Mouse (Mus musculus) bone marrow macrophage, adult 2 months (primary cell): ENCODE measurements at regions not wholly inside any gene's neighbourhood (a gene's known extent, or its start where the extent isn't known, plus 50 kb on each side); places are given as distances from the start of the nearest gene placed in this dataset.
"Not testable (repeated sequence)": the region's sequence is repeated elsewhere in the genome, so short reads cannot be mapped to it uniquely, and the experiment has no call there.

Experiments used
- H3K27ac ChIP-seq: 2 replicates; pipeline ENCODE4 v1.5.1; 2012; ENCODE audit warnings: low read depth, low read length; ENCODE audit not compliant: insufficient read depth
- H3K4me1 ChIP-seq: 2 replicates; pipeline ENCODE4 v1.6.1; 2012; ENCODE audit warnings: low read length; ENCODE audit not compliant: control insufficient read depth, insufficient read depth
- H3K4me3 ChIP-seq: 2 replicates; pipeline ENCODE4 v1.5.1; 2012; ENCODE audit warnings: mild to moderate bottlenecking, low read length, moderate library complexity; ENCODE audit not compliant: insufficient read depth
- CTCF ChIP-seq: IDR thresholded peaks from 2 replicates; pipeline ENCODE4 v1.5.1; 2012; ENCODE audit warnings: low read depth, mild to moderate bottlenecking, low read length, moderate library complexity
- POLR2A ChIP-seq: IDR thresholded peaks from 2 replicates; pipeline ENCODE4 v1.6.1; 2012; ENCODE audit warnings: mild to moderate bottlenecking, low read depth, low read length, borderline replicate concordance

DNA sequence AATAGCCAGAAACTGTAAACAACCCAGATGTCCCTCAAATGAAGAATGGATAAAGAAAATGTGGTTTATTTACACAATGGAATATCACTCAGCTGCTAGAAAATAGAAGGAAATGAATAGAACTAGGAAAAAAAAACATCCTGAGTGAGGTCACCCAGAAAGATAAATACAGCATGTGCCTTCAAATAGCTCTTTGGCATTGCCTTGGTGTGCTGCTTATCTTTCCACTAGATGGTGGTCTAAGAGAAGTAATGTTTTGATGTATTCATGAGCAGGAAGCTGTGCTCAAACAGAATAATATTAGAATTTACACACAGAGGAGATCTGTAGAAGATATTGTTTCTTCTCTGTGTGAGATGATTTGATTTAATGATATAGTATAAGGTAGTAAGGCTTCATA is 78.8 kb downstream of the Zfp619 start:
- Histone ChIP-seq H3K4me3 (no peak overlapping the region), H3K27ac (no peak overlapping the region), H3K4me1 (no peaks in the 10 kb centered on the region)
- no peak for TF ChIP-seq POLR2A
- no peak for TF ChIP-seq CTCF

DNA sequence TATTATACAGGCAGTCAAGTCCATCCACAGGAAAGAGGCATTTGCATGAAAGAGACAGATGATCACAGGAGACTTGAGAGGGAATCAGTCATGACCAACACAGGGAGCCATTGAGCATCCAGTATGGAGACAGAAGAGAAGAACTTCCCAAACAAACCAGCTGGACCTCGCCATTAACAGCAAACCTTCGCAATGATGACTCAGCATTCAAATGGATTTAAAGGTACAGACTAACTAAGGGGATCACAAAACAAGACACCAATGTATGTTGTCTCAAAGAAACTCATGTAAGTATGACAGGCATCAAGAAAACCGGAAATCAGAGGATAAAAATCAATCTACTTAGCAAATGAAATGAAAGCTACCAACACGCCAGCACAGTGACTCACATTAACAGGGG is 96.2 kb downstream of the Zfp619 start:
- Histone ChIP-seq H3K27ac (no peak overlapping the region), H3K4me3 (no peak overlapping the region), H3K4me1 (peaks cover 11% of the 10 kb centered on the region)
- TF ChIP-seq CTCF (no peak), POLR2A (no peak)

- no peak for TF ChIP-seq POLR2A
- no peak for TF ChIP-seq CTCF
- Histone ChIP-seq H3K27ac (peak overlapping the region; percentile 55), H3K4me1 (peaks cover 11% of the 10 kb centered on the region), H3K4me3 (no peak overlapping the region)
These were observed 97.5 kb downstream of the Zfp619 start for GRCm38 (mm10) chr7:39615092-39615491.

- no peak overlapping the region for H3K4me3 ChIP-seq
- no peak for TF ChIP-seq CTCF
- no peak for TF ChIP-seq POLR2A
- H3K27ac ChIP-seq, result no peak overlapping the region
- no peaks in the 10 kb centered on the region for H3K4me1 ChIP-seq
These were observed 104.2 kb downstream of the Zfp619 start for GRCm38 (mm10) chr7:39621796-39622195.

- Histone ChIP-seq H3K27ac (no peak overlapping the region), H3K4me1 (no peaks in the 10 kb centered on the region), H3K4me3 (no peak overlapping the region)
- no peak for TF ChIP-seq CTCF
- TF ChIP-seq POLR2A, result no peak
These were observed 115.3 kb downstream of the Zfp619 start for GRCm38 (mm10) chr7:39632836-39633235.

GRCm38 (mm10) chr7:39642333-39642732 is 124.8 kb downstream of the Zfp619 start:
- peak overlapping the region; percentile 48; the same call in 1 of the 2 replicates for H3K4me3 ChIP-seq
- no peaks in the 10 kb centered on the region for H3K4me1 ChIP-seq
- no peak for TF ChIP-seq CTCF
- TF ChIP-seq POLR2A, result no peak
- H3K27ac ChIP-seq, result no peak overlapping the region

GRCm38 (mm10) chr7:39643323-39643722 is 125.8 kb downstream of the Zfp619 start:
- Histone ChIP-seq H3K27ac (no peak overlapping the region), H3K4me3 (no peak overlapping the region), H3K4me1 (no peaks in the 10 kb centered on the region)
- TF ChIP-seq CTCF (no peak), POLR2A (no peak)

- H3K4me3 ChIP-seq, result no peak overlapping the region
These were observed 133.0 kb downstream of the Zfp619 start for GRCm38 (mm10) chr7:39650483-39651102.

DNA sequence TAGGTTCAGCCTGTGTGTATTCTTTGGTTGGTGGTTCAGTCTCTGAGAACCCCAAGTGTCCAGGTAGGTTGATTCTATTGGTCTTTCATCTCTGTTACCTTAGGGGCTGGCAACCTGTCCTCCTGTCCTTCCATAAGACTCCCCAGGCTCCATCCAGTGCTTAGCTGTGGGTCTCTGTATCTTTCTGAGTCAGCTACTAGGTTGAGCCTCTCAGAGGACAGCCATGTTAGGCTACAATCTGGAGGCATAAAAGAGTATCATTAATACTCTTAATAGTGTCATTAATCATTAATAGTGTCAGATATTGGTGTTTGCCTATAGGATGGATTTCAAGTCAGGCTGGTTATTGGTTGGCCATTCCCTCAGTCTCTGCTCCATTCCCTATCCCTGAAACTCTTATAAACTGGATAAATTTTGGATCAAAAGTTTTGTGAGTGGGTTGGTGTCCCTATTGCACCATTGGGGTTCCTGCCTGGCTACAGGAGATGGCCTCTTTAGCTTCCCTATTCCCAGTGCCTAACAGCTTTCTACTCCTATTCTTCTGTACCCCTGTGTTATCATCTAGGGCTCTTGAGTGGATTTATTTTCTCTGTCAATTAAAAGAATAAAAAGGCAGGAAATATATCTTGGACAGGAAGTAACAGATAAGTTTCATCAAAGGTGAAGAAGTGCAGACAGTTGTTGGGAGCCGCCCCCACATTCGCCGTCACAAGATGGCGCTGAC is 137.2 kb downstream of the Zfp619 start:
- H3K27ac ChIP-seq, result peak overlapping the region; percentile 43
- peaks cover 7% of the 10 kb centered on the region for H3K4me1 ChIP-seq
- TF ChIP-seq CTCF (no peak), POLR2A (no peak)
- H3K4me3 ChIP-seq, result no peak overlapping the region

More at GRCm38 (mm10) chr7:39650483-39651102, 133.0 kb downstream of the Zfp619 start:
- no peaks in the 10 kb centered on the region for H3K4me1 ChIP-seq
- TF ChIP-seq POLR2A (no peak), CTCF (no peak)
- no peak overlapping the region for H3K27ac ChIP-seq

GRCm38 (mm10) chr7:39655287-39655652 is 137.7 kb downstream of the Zfp619 start:
- H3K4me1 ChIP-seq, result not testable (repeated sequence)
- Histone ChIP-seq H3K4me3 (peak overlapping the region; percentile 61), H3K27ac (peak overlapping the region; percentile 73)
